Mouse (Mus musculus): ENCODE measurements around the gene Traf5.
A peak's percentile ranks its signal among the peaks of the same experiment; 100 is the strongest.

Traf5 gene

GRCm38 (mm10) chr1:191963948-191964772, 128.2 kb downstream of the Traf5 start:
- peak; percentile 96 for DNase-seq

GRCm38 (mm10) chr1:191963413-191963812, 128.9 kb downstream of the Traf5 start:
- no peak for DNase-seq

- DNase-seq, result no peak
These were observed 131.4 kb downstream of the Traf5 start for GRCm38 (mm10) chr1:191960946-191961345.

- DNase-seq, result peak; percentile 41
These were observed 135.0 kb downstream of the Traf5 start for GRCm38 (mm10) chr1:191957321-191957720.

GRCm38 (mm10) chr1:191956871-191957270, 135.5 kb downstream of the Traf5 start:
- peak; percentile 75 for DNase-seq

- peak; percentile 39 for DNase-seq
These were observed 136.1 kb downstream of the Traf5 start for GRCm38 (mm10) chr1:191956261-191956660.

GRCm38 (mm10) chr1:191955101-191955500, 137.3 kb downstream of the Traf5 start:
- DNase-seq, result peak; percentile 51

- DNase-seq, result no peak
These were observed 139.5 kb downstream of the Traf5 start for GRCm38 (mm10) chr1:191952733-191953335.

GRCm38 (mm10) chr1:191950611-191951010, 141.7 kb downstream of the Traf5 start:
- no peak for DNase-seq

- DNase-seq, result no peak
These were observed 143.8 kb downstream of the Traf5 start for GRCm38 (mm10) chr1:191948600-191948999.

GRCm38 (mm10) chr1:191947796-191948195, 144.6 kb downstream of the Traf5 start:
- DNase-seq, result no peak

Data from kidney, postnatal 10 days (tissue).